Mouse (Mus musculus) granulocyte monocyte progenitor cell, adult 5-6 weeks (primary cell): ENCODE results near the gene Gtf2a1l. TPM values are rescaled to one million over a fixed set of nuclear protein-coding genes. Genes with fewer than 3 reads are reported as not detected.

Experiments used
- ATAC-seq: replicated peaks from 2 replicates; pipeline ENCODE4 v1.8.0; 2016; ENCODE audit warnings: mild to moderate bottlenecking, moderate TSS enrichment, inconsistent platforms; ENCODE audit not compliant: poor library complexity, severe bottlenecking
- total RNA-seq, 2 experiments: library from RNA; stranded (forward) in 1 of 2; stranded (reverse) in 1 of 2; fragments of 200-712, 200-1000 nt in 1 of 2; fragments of >200 nt in 1 of 2; fragmentation: Nextera tagmentation in 1 of 2; gene quantifications; 2 replicates each; pipeline ENCODE4 v1.2.3; 2014 to 2017

Gene Gtf2a1l
- total RNA-seq (2014; fragmentation: Nextera tagmentation) (not detected in 2 replicates), total RNA-seq (2017) (not detected in 2 replicates)

GRCm38 (mm10) chr17:88668452-88668851, at the start of gene Gtf2a1l:
TSS of gene Gtf2a1l (plus strand) at chr17:88668660.
- peak; percentile 91 for ATAC-seq

DNA sequence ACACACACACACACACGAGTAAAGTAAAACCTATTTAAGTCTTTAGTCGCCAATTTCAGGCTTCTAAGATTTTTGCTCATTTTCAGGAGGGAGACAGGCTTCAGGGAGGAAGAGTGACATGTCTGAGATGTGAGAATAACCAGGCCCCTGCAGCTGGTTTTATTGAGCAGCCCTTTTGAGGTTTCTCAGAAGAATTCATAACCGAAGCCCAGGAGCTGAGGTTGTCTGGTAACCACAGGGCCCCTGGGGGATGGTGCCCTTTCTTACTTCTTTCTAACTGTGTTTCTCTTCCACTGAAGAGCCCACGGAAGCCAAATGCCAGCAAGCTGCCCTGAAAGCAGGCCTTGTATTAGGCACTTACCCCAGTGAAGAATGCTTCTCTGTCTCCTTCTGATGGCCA, 47.5 kb upstream of the Gtf2a1l start:
- ATAC-seq = no peak

- no peak for ATAC-seq
Measured at GRCm38 (mm10) chr17:88621374-88621773, 47.1 kb upstream of the Gtf2a1l start.

- no peak for ATAC-seq
Measured at GRCm38 (mm10) chr17:88622711-88623110, 45.7 kb upstream of the Gtf2a1l start.

DNA sequence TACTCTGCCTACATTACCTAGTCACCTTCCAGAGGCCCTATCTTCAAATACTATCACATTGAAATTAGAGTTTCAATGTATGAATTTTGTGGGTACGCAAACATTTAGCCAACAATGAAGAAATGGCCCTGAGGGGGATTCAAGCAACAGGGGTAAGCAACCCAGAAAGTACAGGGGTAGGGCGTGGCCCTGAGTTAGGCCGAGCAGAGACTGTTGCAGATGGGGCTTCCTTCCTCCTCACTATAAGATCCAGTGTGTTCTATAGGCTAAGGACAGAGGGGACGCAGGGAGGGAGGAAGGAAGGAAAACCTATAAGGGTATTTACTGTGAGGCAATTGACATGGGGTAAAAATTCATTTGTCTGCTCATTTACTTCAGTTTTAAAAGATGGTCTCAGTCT, 44.1 kb upstream of the Gtf2a1l start:
- no peak for ATAC-seq

GRCm38 (mm10) chr17:88625350-88625749, 43.1 kb upstream of the Gtf2a1l start:
- ATAC-seq = peak; percentile 28; the same call in 1 of the 2 replicates

DNA sequence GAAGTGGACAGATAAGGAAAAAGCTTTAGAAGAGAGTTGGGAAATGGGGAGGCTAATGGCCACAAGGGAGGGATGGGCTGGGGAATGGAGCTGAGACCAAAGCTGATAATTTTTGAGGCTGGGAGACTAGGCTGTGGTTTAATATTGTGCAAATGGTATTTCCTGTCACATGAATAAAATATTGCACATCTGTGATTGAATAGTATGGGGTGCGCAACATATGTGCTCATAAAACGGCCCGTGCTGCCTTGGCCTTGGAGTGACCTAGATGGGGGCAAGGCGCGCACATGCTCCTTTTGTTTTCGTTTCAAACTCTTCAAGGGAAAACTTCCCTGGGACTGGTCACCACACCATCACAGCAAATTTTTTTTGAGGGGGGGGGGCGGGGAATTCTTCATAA, 42.5 kb upstream of the Gtf2a1l start:
- ATAC-seq = peak; percentile 79

DNA sequence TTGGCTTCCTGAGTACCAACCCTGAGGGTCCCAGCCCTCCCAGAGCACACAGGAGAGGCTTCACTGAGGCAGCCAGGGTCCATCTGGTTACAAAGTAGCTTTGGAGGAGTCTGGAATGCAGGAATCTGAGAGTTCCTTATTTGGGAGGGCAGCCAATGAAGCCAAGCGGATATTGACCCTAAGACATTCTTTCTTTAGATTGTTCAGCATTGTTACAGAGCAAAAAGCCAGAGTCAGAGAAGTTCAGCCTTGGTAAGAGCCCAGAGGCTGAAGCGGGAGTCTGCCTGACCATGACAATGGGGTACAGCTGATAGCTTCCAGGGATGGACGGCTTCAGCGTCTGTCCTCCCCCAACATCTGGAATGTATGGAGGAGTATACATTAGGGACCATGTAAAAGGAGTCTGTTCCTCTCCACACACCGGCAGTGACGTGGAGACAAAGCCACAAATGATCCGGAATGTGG, 42.1 kb upstream of the Gtf2a1l start:
- ATAC-seq = no peak

DNA sequence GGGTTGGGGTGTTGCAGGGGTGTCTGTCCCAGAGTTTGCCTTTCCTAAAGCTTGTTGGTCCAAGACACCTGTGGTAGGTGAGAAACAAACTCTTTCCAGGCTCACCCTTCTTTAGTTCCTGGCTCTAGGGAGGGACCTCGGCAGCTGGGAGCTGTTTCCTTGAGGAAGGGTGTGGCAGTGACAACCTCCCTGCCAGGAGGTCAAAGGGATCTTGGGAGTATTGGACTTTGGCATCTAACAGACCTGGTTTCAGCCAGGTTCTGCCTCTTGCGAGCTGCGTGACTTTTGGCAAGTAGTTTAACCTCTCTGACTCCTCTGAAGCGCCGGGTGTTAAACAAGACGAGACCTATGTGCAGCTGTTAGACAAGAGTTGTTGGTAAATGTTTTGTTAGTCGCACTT, 41.3 kb upstream of the Gtf2a1l start:
- ATAC-seq = no peak

GRCm38 (mm10) chr17:88628676-88629380, 39.6 kb upstream of the Gtf2a1l start:
- ATAC-seq = no peak

DNA sequence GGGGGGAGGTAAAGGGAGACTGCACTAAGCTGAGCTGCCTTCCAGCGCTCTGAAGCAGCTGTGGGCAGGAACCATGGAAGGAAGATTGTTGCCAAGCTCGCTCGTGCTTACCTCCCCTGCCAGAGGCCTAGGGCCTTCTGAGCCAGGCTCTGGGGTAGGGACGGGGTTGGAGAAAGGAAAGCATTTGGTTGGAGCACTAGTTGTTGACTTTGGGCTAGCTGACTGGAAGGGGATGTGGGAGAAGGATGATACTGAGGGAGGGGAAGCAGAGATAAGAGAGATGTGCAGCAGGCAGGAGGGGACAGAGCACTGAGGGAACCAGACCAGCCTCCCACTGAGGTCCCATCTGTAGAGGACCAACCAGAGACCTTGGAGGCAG, 39.1 kb upstream of the Gtf2a1l start:
- no peak for ATAC-seq

GRCm38 (mm10) chr17:88629931-88630553, 38.4 kb upstream of the Gtf2a1l start:
- ATAC-seq = no peak

DNA sequence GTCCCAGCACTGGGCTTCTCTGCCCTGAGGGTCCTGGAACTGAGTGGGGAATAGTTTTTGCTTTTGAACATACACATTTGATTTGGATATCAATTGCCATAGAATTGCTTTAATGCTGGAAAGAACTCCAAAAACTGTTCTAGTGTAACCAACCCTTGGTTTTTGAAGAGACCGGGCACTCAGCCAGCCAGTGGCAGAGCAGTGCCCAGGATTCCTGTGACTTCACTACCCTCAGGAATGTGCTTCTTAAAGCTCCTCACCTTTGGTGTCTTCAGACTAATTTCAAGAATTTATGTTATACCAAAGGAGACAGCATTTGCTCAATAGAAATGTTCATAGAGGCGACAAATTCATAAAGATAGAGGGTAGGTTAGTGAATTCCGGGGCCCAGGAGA, 37.9 kb upstream of the Gtf2a1l start:
- ATAC-seq = no peak

DNA sequence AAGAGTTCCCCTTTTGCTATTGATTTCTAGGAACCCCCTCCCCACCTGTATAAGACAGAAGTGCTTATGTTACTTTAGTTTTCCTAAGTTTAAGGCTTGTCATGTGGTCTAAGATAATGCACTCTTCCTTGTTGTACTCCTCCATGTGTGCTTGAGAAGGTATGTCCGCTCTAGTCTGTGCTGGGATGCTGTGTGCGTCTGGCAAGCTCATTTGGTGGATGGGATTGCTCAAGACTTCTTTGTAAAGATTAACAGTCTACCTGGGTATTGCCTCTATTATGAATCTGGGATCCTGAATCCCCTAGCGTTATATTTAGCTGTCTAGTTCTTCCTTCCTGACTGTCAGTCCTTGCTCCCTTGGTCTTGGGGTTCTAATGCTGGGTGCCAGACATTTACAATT, 35.8 kb upstream of the Gtf2a1l start:
- no peak for ATAC-seq

GRCm38 (mm10) chr17:88636076-88636475, 32.4 kb upstream of the Gtf2a1l start:
- no peak for ATAC-seq

DNA sequence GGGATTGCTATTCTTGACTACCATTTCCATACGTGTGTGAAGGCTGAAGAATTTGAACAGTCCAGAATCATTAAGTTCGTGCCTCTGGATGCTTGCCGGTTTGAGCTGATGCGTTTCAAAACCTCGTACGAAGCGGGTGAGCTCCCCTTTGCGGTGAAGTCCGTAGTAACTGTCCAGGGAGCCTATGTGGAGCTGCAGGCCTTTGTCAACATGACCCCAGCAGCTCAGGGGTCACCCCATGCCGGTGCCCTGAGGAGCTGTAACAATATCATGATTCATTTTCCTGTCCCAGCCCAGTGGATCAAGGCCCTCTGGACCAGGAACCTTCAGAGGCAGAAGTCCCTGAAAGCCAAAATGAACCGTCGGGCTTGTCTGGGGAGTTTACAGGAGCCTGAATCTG, 31.9 kb upstream of the Gtf2a1l start:
- ATAC-seq = no peak

- peak; percentile 84 for ATAC-seq
Measured at GRCm38 (mm10) chr17:88641012-88641411, 27.4 kb upstream of the Gtf2a1l start.

DNA sequence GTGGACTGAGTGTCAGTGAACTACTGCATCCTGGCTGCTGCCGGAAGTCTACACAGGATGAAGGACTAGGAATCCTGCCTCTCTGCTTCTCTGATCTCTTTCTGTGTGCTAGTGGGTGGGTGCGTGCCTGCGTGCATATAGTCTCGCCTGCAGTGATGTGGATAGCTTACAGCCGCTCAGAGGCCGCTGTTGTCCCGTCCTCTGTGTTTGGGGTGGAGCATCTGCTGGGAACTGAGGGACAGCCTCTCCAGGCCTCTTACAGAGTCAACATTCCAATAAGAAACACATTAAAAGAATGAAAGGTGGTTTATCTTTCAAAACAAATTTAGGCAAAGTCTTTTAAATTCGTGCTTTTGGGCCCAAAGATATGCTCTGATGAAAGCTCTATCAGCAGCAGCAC, 26.6 kb upstream of the Gtf2a1l start:
- ATAC-seq = no peak

GRCm38 (mm10) chr17:88644876-88645275, 23.6 kb upstream of the Gtf2a1l start:
- ATAC-seq = no peak

DNA sequence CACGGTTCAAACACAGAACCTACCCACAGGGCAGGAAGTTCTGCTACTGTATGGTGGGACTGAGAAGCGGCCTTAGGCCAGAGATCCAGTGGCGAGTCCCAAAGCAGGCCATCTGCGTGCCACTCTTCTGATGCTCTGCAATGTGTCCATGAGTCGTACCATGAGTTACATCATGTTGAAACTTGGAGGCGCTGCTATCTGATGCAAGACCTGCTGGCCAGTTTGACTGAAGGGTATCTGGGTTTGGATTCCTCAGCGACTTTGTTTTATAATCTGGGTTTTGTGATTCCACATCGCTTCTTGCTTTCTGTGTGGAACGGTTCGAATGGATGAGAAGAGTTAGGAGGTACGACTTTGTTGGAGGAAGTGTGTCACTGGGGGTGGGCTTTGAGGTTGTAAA, 23.2 kb upstream of the Gtf2a1l start:
- peak; percentile 72 for ATAC-seq

GRCm38 (mm10) chr17:88647149-88647548, 21.3 kb upstream of the Gtf2a1l start:
- no peak for ATAC-seq

DNA sequence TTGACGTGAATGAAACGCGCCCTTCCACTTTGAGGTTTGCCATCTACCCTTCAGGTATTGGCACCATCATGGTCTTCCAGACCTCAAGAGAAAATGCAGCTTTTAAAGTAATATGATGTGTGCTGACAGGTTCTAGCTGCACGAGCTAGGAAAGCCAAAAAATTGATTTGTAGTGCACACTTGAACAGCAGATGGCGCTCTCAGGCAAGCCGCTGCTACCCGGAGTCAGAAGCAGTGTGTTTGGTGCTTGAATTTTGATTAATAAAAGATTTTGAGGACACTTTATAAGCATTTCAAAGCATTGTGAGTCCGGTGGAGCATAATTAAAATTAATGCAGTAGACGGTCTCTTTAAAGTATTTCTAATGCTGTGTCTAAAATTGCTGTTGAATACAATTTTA, 16.4 kb upstream of the Gtf2a1l start:
- ATAC-seq = peak; percentile 65
